Mouse (Mus musculus): Measurements from ENCODE around the gene Gsdma.

DNA sequence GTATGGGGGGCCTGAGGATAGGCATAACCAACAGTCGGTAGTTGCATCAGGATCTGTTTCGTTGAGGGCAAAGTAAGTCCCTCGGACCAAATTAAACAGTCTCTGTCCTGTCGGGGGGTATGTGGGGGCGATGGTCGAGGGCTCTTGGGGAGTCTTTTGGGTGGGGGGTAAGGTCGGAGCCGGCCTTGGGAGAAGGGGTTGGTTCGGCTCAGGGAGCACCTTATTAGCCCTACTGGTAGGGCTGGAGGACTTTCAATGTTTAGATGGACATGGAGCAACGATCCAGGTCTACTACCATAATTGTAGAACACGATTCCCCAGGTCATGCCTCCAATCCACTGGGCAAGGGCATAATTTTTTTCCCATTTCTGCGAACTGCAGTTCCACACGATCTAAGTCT is 43.4 kb upstream of the Gsdma start:
- TF ChIP-seq GATA1 (IDR thresholded peaks at IDR 0.05; ENCODE audit: borderline replicate concordance, low read length) (no peak), FLI1 (IDR thresholded peaks at IDR 0.05; ENCODE audit: low read length) (no peak)

Data from megakaryocyte, embryonic 14.5 days (primary cell).